Mouse (Mus musculus): ENCODE measurements around the gene 6430628N08Rik.
A peak's percentile ranks its signal among the peaks of the same experiment; 100 is the strongest.

Gene 6430628N08Rik

GRCm38 (mm10) chr4:115886875-115887274 is 3.6 kb upstream of the 6430628N08Rik start:
- DNase-seq (ENCODE audit: low spot score): no peak

- no peak for DNase-seq (ENCODE audit: low spot score)
These were observed 399 bp upstream of the 6430628N08Rik start for GRCm38 (mm10) chr4:115890066-115890465.

GRCm38 (mm10) chr4:115894281-115894680 is 3.8 kb downstream of the 6430628N08Rik start:
- no peak for DNase-seq (ENCODE audit: low spot score)

- no peak for DNase-seq (ENCODE audit: low spot score)
These were observed 7.6 kb downstream of the 6430628N08Rik start for GRCm38 (mm10) chr4:115897901-115898631.

- peak; percentile 60 for DNase-seq (ENCODE audit: low spot score)
These were observed 12.4 kb downstream of the 6430628N08Rik start for GRCm38 (mm10) chr4:115902816-115903215.

- no peak for DNase-seq (ENCODE audit: low spot score)
These were observed 13.9 kb downstream of the 6430628N08Rik start for GRCm38 (mm10) chr4:115904375-115904774.

- no peak for DNase-seq (ENCODE audit: low spot score)
These were observed 15.2 kb downstream of the 6430628N08Rik start for GRCm38 (mm10) chr4:115905701-115906100.

- no peak for DNase-seq (ENCODE audit: low spot score)
These were observed 16.3 kb downstream of the 6430628N08Rik start for GRCm38 (mm10) chr4:115906791-115907190.

- no peak for DNase-seq (ENCODE audit: low spot score)
These were observed 17.5 kb downstream of the 6430628N08Rik start for GRCm38 (mm10) chr4:115907994-115908393.

- no peak for DNase-seq (ENCODE audit: low spot score)
These were observed 18.2 kb downstream of the 6430628N08Rik start for GRCm38 (mm10) chr4:115908641-115909040.

GRCm38 (mm10) chr4:115911586-115911985 is 21.1 kb downstream of the 6430628N08Rik start:
- DNase-seq (ENCODE audit: low spot score): no peak

GRCm38 (mm10) chr4:115919911-115920310 is 29.4 kb downstream of the 6430628N08Rik start:
- no peak for DNase-seq (ENCODE audit: low spot score)

- DNase-seq (ENCODE audit: low spot score): no peak
These were observed 32.2 kb downstream of the 6430628N08Rik start for GRCm38 (mm10) chr4:115922688-115923087.

- no peak for DNase-seq (ENCODE audit: low spot score)
These were observed 32.9 kb downstream of the 6430628N08Rik start for GRCm38 (mm10) chr4:115923262-115923880.

- no peak for DNase-seq (ENCODE audit: low spot score)
These were observed 37.2 kb downstream of the 6430628N08Rik start for GRCm38 (mm10) chr4:115927637-115928036.

- no peak for DNase-seq (ENCODE audit: low spot score)
These were observed 41.2 kb downstream of the 6430628N08Rik start for GRCm38 (mm10) chr4:115931556-115932088.

- no peak for DNase-seq (ENCODE audit: low spot score)
These were observed 45.5 kb downstream of the 6430628N08Rik start for GRCm38 (mm10) chr4:115935835-115936581.

- DNase-seq (ENCODE audit: low spot score): no peak
These were observed 46.2 kb downstream of the 6430628N08Rik start for GRCm38 (mm10) chr4:115936646-115937045.

- DNase-seq (ENCODE audit: low spot score): no peak
These were observed 46.9 kb downstream of the 6430628N08Rik start for GRCm38 (mm10) chr4:115937061-115937976.

- peak; percentile 17 for DNase-seq (ENCODE audit: low spot score)
These were observed 48.1 kb downstream of the 6430628N08Rik start for GRCm38 (mm10) chr4:115938276-115939160.
